Mouse (Mus musculus) gastrocnemius, postnatal 25 days (tissue): Measurements from ENCODE around the gene Fen1. TPM values are rescaled to one million over a fixed set of nuclear protein-coding genes. Genes with fewer than 3 reads are reported as not detected.
"Not testable (repeated sequence)": the region's sequence is repeated elsewhere in the genome, so short reads cannot be mapped to it uniquely, and the experiment has no call there.

Experiments
- DNase-seq: peaks from one replicate; pipeline ENCODE4 v3.0.0; 2022
- microRNA-seq, 2 experiments: library from miRNA; unstranded; fragments of <30 nt; microRNA quantifications; one replicate each; pipeline ENCODE4 v1.2.0; 2021; ENCODE audit warnings: borderline replicate concordance in 2 of 2
- total RNA-seq, 2 experiments: library from RNA; stranded (reverse); gene quantifications; 1 replicate in 1 of 2; 2 replicates in 1 of 2; pipeline ENCODE4 v1.2.3; 2021

The Fen1 gene
- total RNA-seq, 2 experiments from 2014 or later = 2.9 to 3.7 TPM

DNA sequence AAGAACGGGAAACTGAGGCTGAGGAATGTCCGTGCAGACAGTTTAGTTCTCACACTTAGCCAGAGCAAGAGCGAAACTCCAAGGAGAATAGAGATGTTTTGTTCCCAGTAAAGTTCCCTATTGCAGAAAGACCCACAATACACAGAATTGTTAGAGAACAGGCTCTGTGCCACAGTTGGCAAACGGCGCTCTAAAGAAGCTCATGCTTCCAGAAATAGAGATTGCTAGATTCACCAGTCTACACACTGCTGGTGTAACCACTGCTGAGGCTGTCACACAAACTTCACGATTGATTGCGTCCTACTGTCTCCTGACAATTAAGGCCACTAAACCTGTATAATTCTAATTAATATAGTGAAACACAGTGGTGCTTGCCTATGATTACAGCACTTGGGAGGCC lies 22.7 kb downstream of the Fen1 start:
- DNase-seq = no peak

DNA sequence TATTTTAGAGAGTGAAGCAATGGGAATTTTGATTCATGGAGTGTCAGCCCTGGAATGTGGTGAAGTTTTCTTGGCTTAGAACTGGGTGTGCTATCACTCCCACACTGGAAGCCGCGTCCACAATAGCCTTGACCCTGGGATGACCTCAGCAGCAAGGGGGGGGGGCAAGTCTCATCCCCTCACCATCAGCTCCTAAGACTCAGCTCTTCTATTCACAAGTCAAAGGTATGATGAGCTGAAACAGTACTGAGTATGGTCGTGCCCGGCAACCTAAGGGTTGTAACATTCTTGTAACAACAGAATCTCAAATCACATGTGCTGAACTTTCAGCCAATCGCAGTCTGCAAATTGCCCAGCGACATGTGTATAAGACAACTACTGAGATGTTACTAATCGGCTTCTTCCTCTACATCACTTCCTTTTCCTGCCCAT lies 27.0 kb downstream of the Fen1 start:
- DNase-seq = no peak

DNA sequence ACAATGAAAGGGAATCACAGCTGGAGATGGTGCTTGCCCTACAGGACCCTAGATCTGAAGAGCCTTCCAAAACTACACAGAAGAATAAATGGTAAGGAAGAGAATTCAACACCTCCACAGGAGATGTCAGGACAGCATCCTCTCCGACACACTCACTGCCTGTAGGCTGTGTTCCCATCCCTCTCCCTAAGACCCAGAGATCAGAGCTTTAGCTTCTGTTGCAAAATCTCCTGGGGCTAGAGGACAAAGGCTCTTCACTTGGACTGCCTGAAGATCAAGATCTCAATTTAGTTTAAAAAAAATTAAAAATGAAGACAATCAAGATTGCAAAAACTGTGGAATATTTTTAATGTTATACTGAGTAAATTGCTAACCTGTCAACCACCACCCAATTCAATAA lies 27.5 kb downstream of the Fen1 start:
- no peak for DNase-seq

DNA sequence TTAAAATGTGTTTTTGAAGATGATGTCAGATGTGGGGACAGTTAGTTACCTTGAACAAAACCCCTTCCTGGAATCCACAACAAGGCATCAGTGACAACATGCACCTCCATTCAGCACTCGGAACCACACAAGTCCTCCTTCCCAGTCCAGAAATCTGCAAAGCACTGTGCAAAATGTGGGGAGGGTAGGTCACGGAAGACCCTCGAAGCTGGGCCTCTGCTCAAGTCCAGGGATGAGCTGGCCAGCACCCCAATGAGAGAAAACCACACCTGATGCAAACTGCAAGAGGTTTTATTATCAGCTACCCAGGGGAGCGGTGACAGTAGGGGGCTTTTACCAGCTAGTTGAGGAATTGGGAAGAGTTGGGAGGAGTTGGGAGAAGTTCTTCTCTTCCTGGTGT lies 29.0 kb downstream of the Fen1 start:
- no peak for DNase-seq

DNA sequence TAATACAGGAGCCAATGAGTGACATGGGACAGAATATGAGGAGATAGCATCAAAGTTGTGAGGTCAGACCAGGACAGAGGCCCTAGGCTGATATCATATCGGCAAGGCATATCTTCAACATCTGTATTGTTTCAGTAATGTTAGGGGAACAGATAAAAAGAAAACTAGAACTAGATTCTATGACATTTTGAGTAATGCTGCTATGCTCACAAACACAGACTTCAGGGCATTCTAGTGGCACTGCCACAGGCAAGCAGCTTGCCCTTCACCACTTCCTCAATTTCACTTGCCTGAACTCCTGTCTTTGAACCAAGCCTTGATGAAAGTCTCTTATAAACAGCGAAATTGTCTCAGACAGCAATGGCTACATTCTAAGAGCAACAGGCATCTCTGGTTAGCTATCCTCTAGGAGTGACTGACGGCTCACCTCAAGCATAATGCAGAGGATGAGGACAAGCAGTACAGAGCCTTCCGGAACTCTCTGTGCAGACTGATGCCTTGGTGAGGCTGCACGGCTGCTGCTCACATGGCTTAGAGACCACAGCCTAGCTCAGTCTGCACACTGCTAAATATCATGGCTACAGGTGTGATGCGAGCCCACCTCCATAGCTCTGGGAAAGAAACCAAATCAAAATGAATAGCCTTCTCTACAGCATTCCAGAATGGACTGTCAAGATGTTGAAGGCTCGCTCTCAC lies 30.0 kb downstream of the Fen1 start:
- no peak for DNase-seq

DNA sequence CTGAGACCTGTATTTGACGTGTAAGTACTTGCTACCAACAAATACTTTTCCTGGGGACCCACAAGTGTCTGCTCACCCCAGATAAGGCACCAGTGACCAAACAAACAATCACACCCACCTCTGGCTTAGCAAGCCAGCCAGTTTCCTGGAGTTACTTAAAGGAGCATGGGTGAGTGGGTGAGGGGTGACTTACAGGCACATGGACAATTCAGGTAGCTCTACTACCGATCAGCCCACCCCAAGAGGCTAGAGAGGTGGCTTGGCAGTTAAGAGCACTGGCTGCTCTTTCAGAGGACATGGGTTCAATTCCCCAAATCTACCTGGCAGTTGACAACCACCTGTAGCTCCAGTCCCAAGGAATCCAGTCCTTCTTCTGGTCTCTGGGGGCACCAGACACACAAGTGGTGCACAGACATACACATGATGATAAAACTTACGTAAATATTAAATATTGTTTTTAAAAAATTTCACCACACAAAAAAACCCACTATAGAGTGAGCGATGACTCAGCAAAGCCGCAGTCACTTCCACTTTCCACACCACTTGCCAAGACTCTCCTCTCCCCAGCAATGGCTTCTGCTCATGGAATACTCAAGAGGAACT lies 30.8 kb downstream of the Fen1 start:
- no peak for DNase-seq

DNA sequence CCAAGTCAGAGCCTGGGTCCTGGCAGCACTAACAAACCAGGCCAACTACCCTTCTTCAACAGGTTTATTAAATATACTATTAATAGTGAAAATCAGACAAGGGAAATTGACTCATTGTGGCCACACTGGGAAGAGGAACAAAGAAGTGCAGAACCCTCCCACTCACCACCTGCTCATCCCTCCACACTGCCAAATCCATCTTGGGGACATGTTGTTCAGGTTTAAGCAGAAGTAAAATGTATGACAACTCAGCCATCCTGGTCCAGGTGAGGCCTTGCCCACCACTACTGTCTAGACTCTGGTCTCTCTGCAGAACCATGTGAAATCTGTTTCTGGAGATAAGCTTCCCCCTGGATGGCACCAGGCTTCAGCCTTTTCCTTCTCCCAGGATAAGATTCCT lies 32.1 kb downstream of the Fen1 start:
- DNase-seq = no peak

DNA sequence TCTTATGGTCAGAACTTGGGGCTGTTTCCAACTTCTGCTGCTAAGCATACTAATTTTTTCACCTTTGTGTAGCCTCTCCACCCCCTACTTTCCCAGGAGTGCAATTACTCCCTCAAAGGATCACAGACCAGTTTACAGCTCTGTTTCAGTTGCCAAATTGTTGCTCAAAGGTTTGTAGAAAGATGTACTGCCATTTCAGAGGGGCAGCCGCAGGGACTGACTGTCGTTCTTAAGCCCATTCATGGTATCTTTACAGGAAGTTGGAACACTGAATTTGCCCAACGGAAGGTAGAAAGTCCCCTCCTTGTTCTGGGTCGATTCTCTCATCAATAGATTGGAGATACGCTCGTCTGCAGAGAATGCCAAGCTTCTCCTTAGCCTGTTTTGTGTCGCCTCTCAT lies 32.6 kb downstream of the Fen1 start:
- DNase-seq = no peak

DNA sequence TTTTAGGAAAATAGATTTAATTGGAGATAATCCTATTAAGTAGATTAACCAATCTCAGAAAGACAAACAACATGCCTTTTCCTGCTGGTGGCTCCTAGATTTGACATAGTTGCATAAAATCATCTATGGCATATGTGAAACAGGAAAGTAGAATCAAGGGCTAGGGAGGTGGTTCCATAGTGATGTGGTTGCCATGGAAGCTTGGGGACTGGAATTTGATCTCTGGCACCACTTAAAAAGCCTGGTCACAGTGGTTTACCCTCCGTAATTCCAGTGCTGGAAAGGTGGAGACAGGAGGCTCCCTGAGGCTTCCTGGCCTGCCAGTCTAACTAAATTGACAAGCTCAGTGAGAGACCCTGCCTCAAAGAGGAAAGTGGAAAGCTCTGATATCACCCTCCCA lies 33.5 kb downstream of the Fen1 start:
- DNase-seq = no peak

DNA sequence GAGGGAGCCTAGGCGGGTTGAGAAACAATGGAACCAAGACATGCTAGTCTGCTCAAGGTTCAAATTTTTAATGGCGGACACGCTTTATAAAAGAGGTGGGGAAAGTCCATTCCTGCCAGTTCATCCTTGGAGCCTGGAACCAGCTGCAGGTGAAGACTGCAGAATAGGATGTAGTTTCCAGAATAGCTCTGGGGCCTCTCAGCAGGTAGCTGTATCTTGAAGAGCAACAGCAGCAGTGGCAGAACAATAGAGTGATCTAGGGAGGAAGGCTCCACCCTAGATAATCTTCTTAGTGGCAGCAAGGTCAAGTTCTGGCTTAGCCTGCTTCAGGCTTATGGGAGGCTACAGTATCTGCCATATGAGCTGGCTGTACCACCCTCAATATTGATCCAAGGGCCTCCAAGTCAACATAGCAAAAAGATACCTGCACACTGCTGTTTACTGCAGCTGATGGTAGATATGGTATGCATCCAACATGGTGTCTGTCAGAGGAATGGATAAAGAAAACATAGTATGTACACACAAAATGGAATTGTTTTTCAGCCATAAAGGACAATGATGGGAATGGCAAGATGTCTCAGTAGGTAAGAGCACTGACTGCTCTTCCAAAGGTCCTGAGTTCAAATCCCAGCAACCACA lies 34.2 kb downstream of the Fen1 start:
- DNase-seq = not testable (repeated sequence)

DNA sequence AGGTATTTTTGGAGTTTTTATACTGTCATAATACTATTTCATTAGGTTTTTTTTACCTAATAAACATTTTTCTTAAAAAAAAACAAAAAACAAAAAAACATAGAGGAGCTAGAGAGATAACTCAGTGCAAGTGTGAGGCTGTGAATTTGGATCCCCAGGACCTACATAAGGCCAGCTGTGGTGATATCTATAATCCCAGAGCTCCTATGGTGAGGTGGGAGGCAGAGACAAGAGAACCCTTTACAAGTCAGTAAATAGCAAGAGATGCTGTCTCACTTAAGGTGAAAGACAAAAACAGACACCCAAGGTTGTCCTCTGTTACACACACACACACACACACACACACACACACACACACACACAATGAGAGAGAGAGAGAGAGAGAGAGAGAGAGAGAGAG lies 34.8 kb downstream of the Fen1 start:
- DNase-seq = no peak

DNA sequence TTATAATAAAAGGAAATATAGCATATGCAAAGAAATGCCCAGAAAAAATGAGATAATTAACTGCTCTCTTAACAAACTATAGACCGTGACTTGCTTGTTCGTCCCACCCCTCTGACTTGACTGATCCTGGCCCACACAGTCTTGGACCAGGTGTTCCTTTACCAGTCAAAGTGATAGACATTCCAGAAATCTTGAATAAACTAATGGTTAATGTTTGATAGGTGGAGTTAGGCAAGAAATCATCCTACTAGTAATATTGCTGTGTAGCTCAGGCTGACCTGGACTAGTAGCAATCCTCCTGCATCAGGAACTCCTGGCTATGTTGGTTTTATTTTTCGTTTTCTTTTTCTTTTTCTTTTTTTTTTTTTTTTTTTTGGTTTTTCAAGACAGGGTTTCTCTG lies 35.5 kb downstream of the Fen1 start:
- no peak for DNase-seq

DNA sequence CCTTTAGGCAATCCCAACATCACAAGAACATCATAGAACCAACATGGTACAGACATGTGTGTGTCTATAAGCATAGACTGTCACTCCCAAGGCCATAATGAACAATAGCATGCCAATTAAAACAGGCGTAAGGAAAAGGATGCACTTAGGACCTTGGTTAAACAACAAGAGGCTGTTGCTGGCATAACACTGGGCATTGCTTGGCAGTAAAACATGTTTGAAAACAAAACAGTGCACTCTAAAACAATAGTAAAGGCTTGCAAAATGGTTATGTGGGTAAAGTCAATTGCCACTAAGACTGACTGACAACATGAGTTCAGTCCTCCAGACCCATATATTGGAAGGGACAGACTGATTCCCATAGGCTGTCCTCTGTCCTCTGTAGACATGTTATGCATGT lies 36.0 kb downstream of the Fen1 start:
- no peak for DNase-seq

DNA sequence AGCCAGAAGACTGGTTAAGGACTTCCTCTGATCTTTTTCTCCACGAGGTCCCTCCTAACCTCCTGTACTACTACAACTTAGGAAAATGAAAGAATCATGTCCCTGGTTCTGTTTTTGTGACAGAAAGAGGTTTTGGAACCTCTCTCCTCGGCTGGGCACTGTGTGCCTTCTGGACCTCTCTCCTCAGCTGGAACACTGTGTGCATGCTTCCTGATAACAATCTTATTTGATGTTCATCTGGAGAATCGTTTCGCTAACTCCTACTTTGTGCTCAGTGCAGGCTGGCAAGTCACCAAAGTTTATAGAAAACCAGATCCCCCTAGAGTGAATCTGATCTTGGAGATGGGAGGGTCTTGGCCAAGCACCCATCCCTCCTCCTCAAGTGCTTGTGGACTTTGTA lies 36.9 kb downstream of the Fen1 start:
- no peak for DNase-seq

DNA sequence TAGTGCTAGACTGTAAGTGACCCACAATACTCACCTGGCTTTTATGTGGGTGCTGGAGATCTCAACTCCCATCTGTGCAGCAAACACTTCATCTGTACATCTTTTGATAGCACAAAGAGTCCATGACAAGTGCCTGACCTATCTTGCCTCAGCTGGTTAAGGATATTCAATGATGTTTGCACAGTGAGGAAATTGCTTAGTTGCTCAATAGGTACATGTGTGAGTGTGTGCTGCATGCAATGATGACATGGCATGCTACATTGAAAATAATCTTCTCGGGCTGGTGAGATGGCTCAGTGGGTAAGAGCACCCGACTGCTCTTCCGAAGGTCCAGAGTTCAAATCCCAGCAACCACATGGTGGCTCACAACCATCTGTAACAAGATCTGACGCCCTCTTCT lies 38.0 kb downstream of the Fen1 start:
- not testable (repeated sequence) for DNase-seq

DNA sequence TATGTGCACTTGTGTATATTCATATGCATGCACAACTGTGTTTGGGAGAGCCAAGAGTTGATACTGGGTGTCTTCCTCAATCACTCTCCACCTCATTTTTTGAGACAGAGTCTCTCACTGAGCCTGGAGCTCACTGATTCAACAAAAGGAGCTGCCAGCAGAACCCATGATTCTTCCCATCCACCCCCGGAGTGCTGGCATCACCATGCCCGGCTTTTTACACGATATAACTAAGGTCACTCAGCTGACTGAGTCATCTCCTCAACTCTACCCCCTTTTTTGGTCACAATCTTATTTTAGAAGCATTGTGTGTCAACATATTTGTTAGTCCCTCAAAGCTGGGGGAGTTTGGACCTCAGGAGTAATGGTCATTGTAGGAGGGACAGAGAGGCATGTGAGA lies 40.1 kb downstream of the Fen1 start:
- no peak for DNase-seq

DNA sequence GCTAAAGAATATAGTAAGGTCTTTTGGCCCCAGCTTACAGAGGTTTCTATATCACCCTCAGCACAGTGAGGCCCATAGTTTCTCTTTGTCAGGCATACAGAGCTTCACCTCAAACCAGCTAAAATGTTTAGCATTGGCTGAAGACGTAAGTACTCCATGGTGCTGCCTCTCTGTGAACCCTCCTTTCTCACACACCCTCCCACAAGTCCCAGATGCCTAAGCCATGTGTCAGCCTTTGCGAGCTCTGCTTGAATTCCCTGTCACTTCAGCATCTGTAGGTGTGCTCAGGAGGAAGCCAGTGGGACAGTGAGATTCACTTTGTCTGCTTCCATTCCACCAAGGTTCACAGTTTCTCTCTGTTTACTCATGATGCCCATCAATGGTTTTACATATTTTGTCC lies 46.2 kb downstream of the Fen1 start:
- DNase-seq = no peak

DNA sequence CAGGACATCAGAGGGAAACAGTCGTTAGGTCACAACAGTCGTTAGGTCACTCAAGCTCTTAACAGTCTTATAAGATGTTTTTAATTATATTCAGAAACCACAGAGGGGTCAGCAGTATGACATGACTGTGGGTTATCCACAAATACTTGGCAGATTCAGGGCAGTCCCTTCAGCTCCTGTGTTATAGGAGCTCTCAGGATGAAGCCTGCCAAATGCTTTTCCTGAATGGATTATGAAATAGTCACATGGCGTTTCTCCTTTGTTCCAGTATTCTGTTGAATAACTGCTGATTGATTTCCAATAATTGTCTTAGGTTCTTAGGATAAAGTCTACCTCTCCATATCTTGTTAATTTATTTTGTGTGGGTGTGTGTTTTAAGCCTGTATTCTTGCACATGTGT lies 54.8 kb downstream of the Fen1 start:
- no peak for DNase-seq

Small RNA genes within 50 kb of the gene (microRNA-seq; reads per million reads assigned to microRNA genes)
- 0 to 0.74 reads per million in 2 experiments for gene Mir6993

Other genes with a start within 250 kb of the Fen1 start
- 1,000 to 10,000 TPM; 1,951 to 1,957 TPM for gene Fth1, start 223.6 kb downstream of the Fen1 start, total RNA-seq
- gene Best1, start 202.5 kb downstream of the Fen1 start, total RNA-seq = under 1 TPM; 0.21 to 0.26 TPM
- 1 to 10 TPM; 6.0 to 6.5 TPM for gene Rab3il1, start 202.5 kb downstream of the Fen1 start, total RNA-seq
- 1 to 10 TPM; 3.1 to 7.2 TPM for gene Fads3, start 162.6 kb downstream of the Fen1 start, total RNA-seq
- 1 to 10 TPM; 2.8 to 3.4 TPM for gene Fads2, start 102.4 kb downstream of the Fen1 start, total RNA-seq
- 1 to 10 TPM; 6.9 to 8.2 TPM for gene Fads1, start 21.3 kb downstream of the Fen1 start, total RNA-seq
- gene Tmem258, start 155 bp downstream of the Fen1 start, total RNA-seq = 10 to 100 TPM; 81.8 to 94.5 TPM
- gene Myrf, start 36.6 kb upstream of the Fen1 start, total RNA-seq = not detected
- gene Dagla, start 100.7 kb upstream of the Fen1 start, total RNA-seq = 1 to 10 TPM; 4.0 to 6.7 TPM
- gene Syt7, start 184.9 kb upstream of the Fen1 start, total RNA-seq = 1 to 10 TPM; 1.9 to 4.1 TPM